Mouse (Mus musculus) ES-E14 (cell line): ENCODE measurements around the gene Mycn. TPM values are rescaled to one million over a fixed set of nuclear protein-coding genes. Genes with fewer than 3 reads are reported as not detected.
A peak's percentile ranks its signal among the peaks of the same experiment; 100 is the strongest.

Source experiments
- DNase-seq: peaks from one replicate; pipeline ENCODE4 v3.0.0-alpha.2; 2013; ENCODE audit warnings: low read depth, low spot score
- H3K27ac ChIP-seq: 2 replicates; pipeline ENCODE4 v1.5.1; 2012; ENCODE audit warnings: low read depth, mild to moderate bottlenecking, low read length, moderate library complexity, mixed read lengths; ENCODE audit not compliant: poor library complexity, insufficient read depth, severe bottlenecking
- H3K36me3 ChIP-seq: 2 replicates; pipeline ENCODE4 v1.6.1; 2012; ENCODE audit warnings: mild to moderate bottlenecking, low read length, moderate library complexity, mixed read lengths; ENCODE audit not compliant: control insufficient read depth, poor library complexity, insufficient read depth, severe bottlenecking
- H3K4me1 ChIP-seq, 2 experiments: fragments of 150-350 bp in 1 of 2; sonication (generic) in 1 of 2; 2 replicates each; pipeline ENCODE4 v1.6.1; 2012; ENCODE audit warnings: low read length in 2 of 2, mild to moderate bottlenecking in 1 of 2, mixed read lengths in 1 of 2; ENCODE audit not compliant: control insufficient read depth in 2 of 2, insufficient read depth in 2 of 2, poor library complexity in 1 of 2
- H3K4me3 ChIP-seq, 2 experiments: fragments of 150-350 bp in 1 of 2; sonication (generic) in 1 of 2; 2 replicates each; pipeline ENCODE4 v1.5.1; 2012; ENCODE audit warnings: low read length in 2 of 2, low read depth in 1 of 2, mild to moderate bottlenecking in 1 of 2, mixed read lengths in 1 of 2; ENCODE audit not compliant: insufficient read depth in 1 of 2, poor library complexity in 1 of 2, severe bottlenecking in 1 of 2
- H3K9ac ChIP-seq: 2 replicates; pipeline ENCODE4 v1.6.1; 2012; ENCODE audit warnings: low read depth, mild to moderate bottlenecking, low read length, mixed read lengths; ENCODE audit not compliant: poor library complexity, insufficient read depth, severe bottlenecking
- H3K9me3 ChIP-seq: fragments of 150-350 bp; sonication (generic); 2 replicates; pipeline ENCODE4 v1.6.1; 2012; ENCODE audit warnings: low read depth, mild to moderate bottlenecking, low read length; ENCODE audit not compliant: control insufficient read depth, insufficient read depth
- CHD2 ChIP-seq: IDR thresholded peaks from 2 replicates; pipeline ENCODE4 v1.6.1; 2014; ENCODE audit warnings: mild to moderate bottlenecking, low read depth, low read length, inconsistent platforms
- HCFC1 ChIP-seq: IDR thresholded peaks from 2 replicates; pipeline ENCODE4 v1.6.1; 2012; ENCODE audit warnings: low read length, inconsistent platforms, borderline replicate concordance; ENCODE audit not compliant: insufficient read depth
- MAFK ChIP-seq: IDR thresholded peaks from 2 replicates; pipeline ENCODE4 v1.6.1; 2014; ENCODE audit warnings: mild to moderate bottlenecking, low read depth, low read length, inconsistent platforms; ENCODE audit not compliant: insufficient read depth
- ZC3H11A ChIP-seq: IDR thresholded peaks from 2 replicates; pipeline ENCODE4 v1.6.1; 2012; ENCODE audit warnings: low read depth, mild to moderate bottlenecking, inconsistent platforms, low read length, borderline replicate concordance
- ZNF384 ChIP-seq: IDR thresholded peaks from 2 replicates; pipeline ENCODE4 v1.6.1; 2012; ENCODE audit warnings: low read depth, low read length, inconsistent platforms
- in situ Hi-C, 2 experiments: fragments of 600-800 bp; cut with MboI; formaldehyde crosslinking; loops; one replicate each; pipeline ENCODE4 v1.15.1; 2025; ENCODE audit warnings: low sequenced_read_pairs in 2 of 2, inconsistent platforms in 1 of 2; ENCODE audit not compliant: unreplicated experiment in 2 of 2
- total RNA-seq: library from RNA; depleted of rRNA; stranded (reverse); fragments of 300-350 nt; gene quantifications from 2 replicates; pipeline ENCODE4 v1.2.3, GENCODE M21; 2012

Gene Mycn
- total RNA-seq, 1 experiment: 76.8 TPM

GRCm38 (mm10) chr12:12943288-12943687 is 1.6 kb upstream of the Mycn start:
- Histone ChIP-seq H3K4me1 (peaks cover 12 to 18% of the 10 kb centered on the region in 2 experiments), H3K36me3 (peaks cover 23% of the 10 kb centered on the region), H3K9ac (no peak overlapping the region), H3K27ac (peak overlapping the region; percentile 98), H3K9me3 (no peaks in the 10 kb centered on the region), H3K4me3 (peak overlapping the region; percentile 81 to 94; a peak in 3 of 4 replicates)
- peak; percentile 92 for DNase-seq
- in situ Hi-C loops: loop anchor here in 1 of 2 experiments (5.0 to 10.0 kb wide), 2 partner anchors 161 to 318 kb away; no protein-coding TSS in a partner anchor
- TF ChIP-seq HCFC1 (0 out of 2 replicates have a peak, but pooled peaks have one; percentile 54), ZC3H11A (no peak), ZNF384 (0 out of 2 replicates have a peak, but pooled peaks have one; percentile 29), CHD2 (peak; percentile 73)

- in situ Hi-C loops: loop anchor here in 1 of 2 experiments (5.0 to 10.0 kb wide), 2 partner anchors 160 to 318 kb away; no protein-coding TSS in a partner anchor
- Histone ChIP-seq H3K9ac (peak overlapping the region; percentile 79), H3K36me3 (peaks cover 27% of the 10 kb centered on the region), H3K9me3 (no peaks in the 10 kb centered on the region), H3K27ac (peak overlapping the region; percentile 98), H3K4me3 (peak overlapping the region; percentile 81 to 94), H3K4me1 (peaks cover 12 to 18% of the 10 kb centered on the region in 2 experiments)
- peak; percentile 80 for DNase-seq
- TF ChIP-seq HCFC1 (peak; percentile 52; the same call in 1 of the 2 replicates), ZNF384 (no peak), MAFK (no peak), ZC3H11A (peak; percentile 66; the same call in 1 of the 2 replicates), CHD2 (0 out of 2 replicates have a peak, but pooled peaks have one; percentile 29)
Observed at GRCm38 (mm10) chr12:12942364-12943050, 793 bp upstream of the Mycn start.

GRCm38 (mm10) chr12:12941129-12941504 is 597 bp downstream of the Mycn start:
- H3K36me3 ChIP-seq: peaks cover 39% of the 10 kb centered on the region
- H3K9ac ChIP-seq: peak overlapping the region; percentile 72
- in situ Hi-C loops: loop anchor here in 1 of 2 experiments (5.0 to 10.0 kb wide), 2 partner anchors 159 to 316 kb away; no protein-coding TSS in a partner anchor
- no peaks in the 10 kb centered on the region for H3K9me3 ChIP-seq
- H3K27ac ChIP-seq: peak overlapping the region; percentile 84
- peaks cover 9 to 19% of the 10 kb centered on the region in 2 experiments for H3K4me1 ChIP-seq
- no peak for DNase-seq
- TF ChIP-seq MAFK (no peak), HCFC1 (no peak), CHD2 (no peak), ZC3H11A (no peak), ZNF384 (no peak; the same call in 1 of the 2 replicates)
- H3K4me3 ChIP-seq: peak overlapping the region; percentile 81 to 94

- Histone ChIP-seq H3K9ac (peak overlapping the region; percentile 72), H3K4me1 (peaks cover 10 to 14% of the 10 kb centered on the region in 2 experiments), H3K4me3 (peak overlapping the region; percentile 81 to 94), H3K36me3 (peaks cover 43% of the 10 kb centered on the region), H3K27ac (peak overlapping the region; percentile 84), H3K9me3 (no peaks in the 10 kb centered on the region)
- in situ Hi-C loops: loop anchor here in 1 of 2 experiments (5.0 to 10.0 kb wide), 2 partner anchors 158 to 316 kb away; no protein-coding TSS in a partner anchor
- TF ChIP-seq ZC3H11A: no peak
- no peak for TF ChIP-seq MAFK
- TF ChIP-seq ZNF384: no peak
- TF ChIP-seq CHD2: no peak
- TF ChIP-seq HCFC1: no peak
- no peak for DNase-seq
Observed at GRCm38 (mm10) chr12:12940466-12941128, 1.1 kb downstream of the Mycn start.
